Mouse (Mus musculus): ENCODE results near the gene Clpb.
A peak's percentile ranks its signal among the peaks of the same experiment; 100 is the strongest.

Clpb gene

GRCm38 (mm10) chr7:101720356-101720755, 56.9 kb downstream of the Clpb start:
- DNase-seq (ENCODE audit: low read depth, low spot score), result no peak

GRCm38 (mm10) chr7:101725081-101725480, 61.6 kb downstream of the Clpb start:
- DNase-seq (ENCODE audit: low read depth, low spot score), result peak; percentile 70

- no peak for DNase-seq (ENCODE audit: low read depth, low spot score)
Measured at GRCm38 (mm10) chr7:101726980-101727379, 63.5 kb downstream of the Clpb start.

- no peak for DNase-seq (ENCODE audit: low read depth, low spot score)
Measured at GRCm38 (mm10) chr7:101732096-101732495, 68.7 kb downstream of the Clpb start.

GRCm38 (mm10) chr7:101733042-101733441, 69.6 kb downstream of the Clpb start:
- no peak for DNase-seq (ENCODE audit: low read depth, low spot score)

- DNase-seq (ENCODE audit: low read depth, low spot score), result no peak
Measured at GRCm38 (mm10) chr7:101735297-101735696, 71.9 kb downstream of the Clpb start.

GRCm38 (mm10) chr7:101737735-101738134, 74.3 kb downstream of the Clpb start:
- DNase-seq (ENCODE audit: low read depth, low spot score), result no peak

GRCm38 (mm10) chr7:101739602-101740001, 76.2 kb downstream of the Clpb start:
- DNase-seq (ENCODE audit: low read depth, low spot score), result no peak

- no peak for DNase-seq (ENCODE audit: low read depth, low spot score)
Measured at GRCm38 (mm10) chr7:101743487-101743886, 80.1 kb downstream of the Clpb start.

- DNase-seq (ENCODE audit: low read depth, low spot score), result no peak
Measured at GRCm38 (mm10) chr7:101746559-101747334, 83.3 kb downstream of the Clpb start.

- no peak for DNase-seq (ENCODE audit: low read depth, low spot score)
Measured at GRCm38 (mm10) chr7:101750268-101750667, 86.8 kb downstream of the Clpb start.

- no peak for DNase-seq (ENCODE audit: low read depth, low spot score)
Measured at GRCm38 (mm10) chr7:101752346-101752745, 88.9 kb downstream of the Clpb start.

- no peak for DNase-seq (ENCODE audit: low read depth, low spot score)
Measured at GRCm38 (mm10) chr7:101753492-101753891, 90.1 kb downstream of the Clpb start.

- no peak for DNase-seq (ENCODE audit: low read depth, low spot score)
Measured at GRCm38 (mm10) chr7:101754416-101754815, 91.0 kb downstream of the Clpb start.

- DNase-seq (ENCODE audit: low read depth, low spot score), result no peak
Measured at GRCm38 (mm10) chr7:101755301-101755700, 91.9 kb downstream of the Clpb start.

- DNase-seq (ENCODE audit: low read depth, low spot score), result no peak
Measured at GRCm38 (mm10) chr7:101761899-101762780, 98.7 kb downstream of the Clpb start.

GRCm38 (mm10) chr7:101767335-101767907, 104.0 kb downstream of the Clpb start:
- DNase-seq (ENCODE audit: low read depth, low spot score), result no peak

- DNase-seq (ENCODE audit: low read depth, low spot score), result no peak
Measured at GRCm38 (mm10) chr7:101770051-101770450, 106.6 kb downstream of the Clpb start.

- DNase-seq (ENCODE audit: low read depth, low spot score), result no peak
Measured at GRCm38 (mm10) chr7:101771604-101772003, 108.2 kb downstream of the Clpb start.

- DNase-seq (ENCODE audit: low read depth, low spot score), result no peak
Measured at GRCm38 (mm10) chr7:101772687-101773086, 109.3 kb downstream of the Clpb start.

- no peak for DNase-seq (ENCODE audit: low read depth, low spot score)
Measured at GRCm38 (mm10) chr7:101777053-101777452, 113.6 kb downstream of the Clpb start.

GRCm38 (mm10) chr7:101817861-101818401, 154.5 kb downstream of the Clpb start, which contains the start of gene Phox2a:
Gene Phox2a, plus strand, starts transcription at chr7:101818313.
- DNase-seq (ENCODE audit: low read depth, low spot score), result peak; percentile 64

All from R1 (cell line).